Mouse (Mus musculus): ENCODE results near the gene Gm13889. TPM values are rescaled to one million over a fixed set of nuclear protein-coding genes. Genes with fewer than 3 reads are reported as not detected.

The Gm13889 gene
- 3.9 and 4.6 TPM in 2 replicates for polyA plus RNA-seq (2014; fragmentation: Nextera tagmentation; extraction: Ambion mirVana)

GRCm38 (mm10) chr2:93956908-93957784 lies at the start of gene Gm13889:
Gene Gm13889, minus strand, starts transcription at chr2:93957201.
- peak; percentile 40; the same call in 1 of the 2 replicates for ATAC-seq (replicated peaks; ENCODE audit: insufficient number of reproducible peaks, low FRiP score, low TSS enrichment, low read depth)
- Histone ChIP-seq H3K36me3 (replicated peaks; ENCODE audit: control insufficient read depth, insufficient read depth, low read depth, low read length) (no peaks in the 10 kb centered on the region), H3K27ac (replicated peaks; ENCODE audit: low read depth, low read length) (no peak within 1 kb of the TSS; the same call in 1 of the 2 replicates), H3K9me3 (replicated peaks; ENCODE audit: control insufficient read depth, low read length) (no peaks in the 10 kb centered on the region), H3K9ac (replicated peaks; ENCODE audit: low read length) (peak within 1 kb of the TSS; percentile 56), H3K4me1 (ENCODE audit: control insufficient read depth, insufficient read depth, low read length) (no peaks in the 10 kb centered on the region; the same call in 1 of the 2 replicates), H3K4me2 (ENCODE audit: low read depth, low read length) (peak within 1 kb of the TSS; percentile 96), H3K4me3 (ENCODE audit: low read depth, low read length) (peak within 1 kb of the TSS; percentile 60), H3K27me3 (ENCODE audit: control insufficient read depth, insufficient read depth, low read length) (peaks cover 26% of the 10 kb centered on the region)
- DNase-seq (ENCODE audit: low spot score): peak; percentile 62
- WGBS: 5% methylated on average over 51 of the region's 62 CpGs

GRCm38 (mm10) chr2:94002331-94002730 lies 45.3 kb upstream of the Gm13889 start:
- H3K4me2 ChIP-seq (ENCODE audit: low read depth, low read length): no peak overlapping the region
- peak; percentile 91 for DNase-seq (ENCODE audit: low spot score)
- H3K27me3 ChIP-seq (ENCODE audit: control insufficient read depth, insufficient read depth, low read length): no peaks in the 10 kb centered on the region
- H3K4me1 ChIP-seq (ENCODE audit: control insufficient read depth, insufficient read depth, low read length): no peaks in the 10 kb centered on the region
- no peaks in the 10 kb centered on the region for H3K9me3 ChIP-seq (replicated peaks; ENCODE audit: control insufficient read depth, low read length)
- no peak overlapping the region for H3K4me3 ChIP-seq (ENCODE audit: low read depth, low read length)
- H3K9ac ChIP-seq (replicated peaks; ENCODE audit: low read length): no peak overlapping the region
- H3K27ac ChIP-seq (replicated peaks; ENCODE audit: low read depth, low read length): no peak overlapping the region
- no peak for ATAC-seq (replicated peaks; ENCODE audit: insufficient number of reproducible peaks, low FRiP score, low TSS enrichment, low read depth)
- 5% methylated on average over 2 of the region's 2 CpGs for WGBS
- peaks cover 4% of the 10 kb centered on the region for H3K36me3 ChIP-seq (replicated peaks; ENCODE audit: control insufficient read depth, insufficient read depth, low read depth, low read length)

GRCm38 (mm10) chr2:94001918-94002317 lies 44.9 kb upstream of the Gm13889 start:
- no peak for DNase-seq (ENCODE audit: low spot score)
- WGBS: 85% methylated on average over 4 of the region's 4 CpGs
- Histone ChIP-seq H3K4me2 (ENCODE audit: low read depth, low read length) (no peak overlapping the region), H3K4me3 (ENCODE audit: low read depth, low read length) (no peak overlapping the region), H3K36me3 (replicated peaks; ENCODE audit: control insufficient read depth, insufficient read depth, low read depth, low read length) (peaks cover 4% of the 10 kb centered on the region), H3K9me3 (replicated peaks; ENCODE audit: control insufficient read depth, low read length) (no peaks in the 10 kb centered on the region), H3K27ac (replicated peaks; ENCODE audit: low read depth, low read length) (no peak overlapping the region), H3K27me3 (ENCODE audit: control insufficient read depth, insufficient read depth, low read length) (no peaks in the 10 kb centered on the region), H3K4me1 (ENCODE audit: control insufficient read depth, insufficient read depth, low read length) (no peaks in the 10 kb centered on the region), H3K9ac (replicated peaks; ENCODE audit: low read length) (no peak overlapping the region)
- no peak for ATAC-seq (replicated peaks; ENCODE audit: insufficient number of reproducible peaks, low FRiP score, low TSS enrichment, low read depth)

GRCm38 (mm10) chr2:94001411-94001810 lies 44.4 kb upstream of the Gm13889 start:
- H3K4me3 ChIP-seq (ENCODE audit: low read depth, low read length): no peak overlapping the region
- H3K4me1 ChIP-seq (ENCODE audit: control insufficient read depth, insufficient read depth, low read length): no peaks in the 10 kb centered on the region
- no peak overlapping the region for H3K27ac ChIP-seq (replicated peaks; ENCODE audit: low read depth, low read length)
- H3K9me3 ChIP-seq (replicated peaks; ENCODE audit: control insufficient read depth, low read length): no peaks in the 10 kb centered on the region
- no peak overlapping the region for H3K9ac ChIP-seq (replicated peaks; ENCODE audit: low read length)
- H3K27me3 ChIP-seq (ENCODE audit: control insufficient read depth, insufficient read depth, low read length): no peaks in the 10 kb centered on the region
- H3K36me3 ChIP-seq (replicated peaks; ENCODE audit: control insufficient read depth, insufficient read depth, low read depth, low read length): peaks cover 4% of the 10 kb centered on the region
- 85% methylated on average over 6 of the region's 6 CpGs for WGBS
- ATAC-seq (replicated peaks; ENCODE audit: insufficient number of reproducible peaks, low FRiP score, low TSS enrichment, low read depth) (no peak), DNase-seq (ENCODE audit: low spot score) (no peak)
- no peak overlapping the region for H3K4me2 ChIP-seq (ENCODE audit: low read depth, low read length)

DNA sequence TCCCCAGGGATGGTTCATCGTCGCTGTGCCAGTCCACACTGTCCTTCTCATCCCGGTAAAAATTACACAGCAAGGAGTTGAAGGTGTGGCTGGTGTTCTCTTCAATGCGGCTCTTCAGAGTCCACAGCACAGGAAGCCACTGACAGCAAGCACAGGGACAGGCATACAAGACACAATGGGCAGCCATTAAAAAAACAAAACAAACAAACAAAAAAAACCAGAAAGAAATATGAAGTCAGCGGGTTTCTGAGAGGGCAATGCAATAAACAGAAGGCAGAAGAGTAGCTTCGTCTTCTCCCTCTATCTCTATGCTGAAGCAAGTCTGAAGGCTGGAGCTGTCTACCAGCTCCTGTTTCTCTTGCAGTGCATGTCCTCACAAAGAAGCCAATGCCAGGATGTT lies 39.3 kb upstream of the Gm13889 start, which contains the start of gene Gm27027:
Gene Gm27027, minus strand, starts transcription at position 101 of the 400 bp plus-strand sequence.
- Histone ChIP-seq H3K9me3 (replicated peaks; ENCODE audit: control insufficient read depth, low read length) (no peaks in the 10 kb centered on the region), H3K27me3 (ENCODE audit: control insufficient read depth, insufficient read depth, low read length) (no peaks in the 10 kb centered on the region), H3K36me3 (replicated peaks; ENCODE audit: control insufficient read depth, insufficient read depth, low read depth, low read length) (peaks cover 3% of the 10 kb centered on the region; the same call in 1 of the 2 replicates), H3K4me2 (ENCODE audit: low read depth, low read length) (no peak within 1 kb of the TSS), H3K4me3 (ENCODE audit: low read depth, low read length) (no peak within 1 kb of the TSS), H3K4me1 (ENCODE audit: control insufficient read depth, insufficient read depth, low read length) (no peaks in the 10 kb centered on the region), H3K27ac (replicated peaks; ENCODE audit: low read depth, low read length) (no peak within 1 kb of the TSS), H3K9ac (replicated peaks; ENCODE audit: low read length) (no peak within 1 kb of the TSS)
- ATAC-seq (replicated peaks; ENCODE audit: insufficient number of reproducible peaks, low FRiP score, low TSS enrichment, low read depth): no peak
- no peak for DNase-seq (ENCODE audit: low spot score)
- whole genome bisulfite sequencing: 91% methylated on average over 6 of the region's 6 CpGs

DNA sequence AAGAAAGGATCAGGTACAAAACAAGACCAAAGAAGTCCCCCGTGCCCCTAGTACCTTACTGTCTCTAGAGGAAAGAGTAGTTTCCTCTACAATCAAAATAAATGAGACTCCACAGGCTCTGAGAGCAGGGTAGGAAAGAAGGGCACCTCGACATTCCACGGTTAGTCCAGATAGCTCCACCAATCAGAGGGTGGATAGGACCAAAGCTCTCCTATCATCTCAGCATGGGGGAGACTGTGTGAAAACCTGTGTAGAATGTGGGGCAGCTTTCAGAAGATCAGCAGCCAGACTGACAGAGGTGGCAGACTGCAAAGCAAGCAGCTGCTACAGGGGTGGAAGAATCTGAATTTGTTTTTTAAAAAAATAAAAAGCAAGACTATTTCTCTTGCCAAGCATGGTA lies 35.8 kb upstream of the Gm13889 start:
- no peaks in the 10 kb centered on the region for H3K27me3 ChIP-seq (ENCODE audit: control insufficient read depth, insufficient read depth, low read length)
- no peaks in the 10 kb centered on the region for H3K9me3 ChIP-seq (replicated peaks; ENCODE audit: control insufficient read depth, low read length)
- WGBS: 34% methylated on average over 3 of the region's 3 CpGs
- H3K9ac ChIP-seq (replicated peaks; ENCODE audit: low read length): no peak overlapping the region
- ATAC-seq (replicated peaks; ENCODE audit: insufficient number of reproducible peaks, low FRiP score, low TSS enrichment, low read depth) (no peak), DNase-seq (ENCODE audit: low spot score) (no peak)
- no peak overlapping the region for H3K4me3 ChIP-seq (ENCODE audit: low read depth, low read length)
- peaks cover 3% of the 10 kb centered on the region for H3K36me3 ChIP-seq (replicated peaks; ENCODE audit: control insufficient read depth, insufficient read depth, low read depth, low read length)
- no peak overlapping the region for H3K4me2 ChIP-seq (ENCODE audit: low read depth, low read length)
- no peaks in the 10 kb centered on the region for H3K4me1 ChIP-seq (ENCODE audit: control insufficient read depth, insufficient read depth, low read length)
- no peak overlapping the region for H3K27ac ChIP-seq (replicated peaks; ENCODE audit: low read depth, low read length)

GRCm38 (mm10) chr2:93992259-93992658 lies 35.3 kb upstream of the Gm13889 start:
- no peaks in the 10 kb centered on the region for H3K27me3 ChIP-seq (ENCODE audit: control insufficient read depth, insufficient read depth, low read length)
- H3K9ac ChIP-seq (replicated peaks; ENCODE audit: low read length): no peak overlapping the region
- H3K4me2 ChIP-seq (ENCODE audit: low read depth, low read length): no peak overlapping the region
- no peak overlapping the region for H3K4me3 ChIP-seq (ENCODE audit: low read depth, low read length)
- peaks cover 3% of the 10 kb centered on the region for H3K36me3 ChIP-seq (replicated peaks; ENCODE audit: control insufficient read depth, insufficient read depth, low read depth, low read length)
- no peaks in the 10 kb centered on the region for H3K9me3 ChIP-seq (replicated peaks; ENCODE audit: control insufficient read depth, low read length)
- no peak overlapping the region for H3K27ac ChIP-seq (replicated peaks; ENCODE audit: low read depth, low read length)
- no peaks in the 10 kb centered on the region for H3K4me1 ChIP-seq (ENCODE audit: control insufficient read depth, insufficient read depth, low read length)
- DNase-seq (ENCODE audit: low spot score) (peak; percentile 57), ATAC-seq (replicated peaks; ENCODE audit: insufficient number of reproducible peaks, low FRiP score, low TSS enrichment, low read depth) (no peak)
- WGBS: 41% methylated on average over 5 of the region's 5 CpGs

DNA sequence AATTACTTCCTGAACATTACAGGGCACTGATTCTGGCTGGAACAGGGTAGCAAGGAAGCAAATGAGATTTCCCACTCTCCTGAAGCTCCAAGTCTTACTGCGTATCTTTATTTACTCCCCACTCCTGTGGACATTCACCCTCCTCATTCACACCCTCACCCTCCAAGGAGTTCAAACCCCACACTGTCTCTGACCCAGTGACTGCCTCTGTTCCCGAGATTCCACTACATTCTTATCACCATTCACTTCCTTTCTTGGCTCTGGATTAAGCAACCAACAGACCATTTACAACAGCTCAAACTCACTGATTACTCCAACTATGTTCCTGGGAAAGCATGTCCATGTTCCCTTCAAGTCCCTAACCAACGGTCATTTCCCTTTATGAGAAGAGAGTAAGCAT lies 34.3 kb upstream of the Gm13889 start:
- 76% methylated on average over 3 of the region's 3 CpGs for WGBS
- H3K36me3 ChIP-seq (replicated peaks; ENCODE audit: control insufficient read depth, insufficient read depth, low read depth, low read length): peaks cover 3% of the 10 kb centered on the region

More for the DNA sequence above, 34.3 kb upstream of the Gm13889 start:
- H3K27me3 ChIP-seq (ENCODE audit: control insufficient read depth, insufficient read depth, low read length): no peaks in the 10 kb centered on the region
- ATAC-seq (replicated peaks; ENCODE audit: insufficient number of reproducible peaks, low FRiP score, low TSS enrichment, low read depth) (no peak), DNase-seq (ENCODE audit: low spot score) (no peak)
- no peaks in the 10 kb centered on the region for H3K9me3 ChIP-seq (replicated peaks; ENCODE audit: control insufficient read depth, low read length)
- no peak overlapping the region for H3K27ac ChIP-seq (replicated peaks; ENCODE audit: low read depth, low read length)
- no peak overlapping the region for H3K4me2 ChIP-seq (ENCODE audit: low read depth, low read length)
- H3K4me1 ChIP-seq (ENCODE audit: control insufficient read depth, insufficient read depth, low read length): no peaks in the 10 kb centered on the region
- H3K4me3 ChIP-seq (ENCODE audit: low read depth, low read length): no peak overlapping the region
- no peak overlapping the region for H3K9ac ChIP-seq (replicated peaks; ENCODE audit: low read length)

Data from embryonic facial prominence, embryonic 11.5 days (tissue).